Mouse (Mus musculus) brain, embryonic 14.5 days (tissue): ENCODE results near the gene Cbx4.

Experiments used
- CTCF ChIP-seq: fragments of 200-500 bp; IDR thresholded peaks from 2 replicates; pipeline ENCODE4 v1.5.1; 2012; ENCODE audit warnings: inconsistent platforms, mild to moderate bottlenecking, moderate library complexity, borderline replicate concordance; ENCODE audit not compliant: insufficient read depth, insufficient read length; ENCODE audit errors: extremely low read depth
- POLR2A ChIP-seq: fragments of 200-500 bp; IDR thresholded peaks from 2 replicates; pipeline ENCODE4 v1.6.1; 2012; ENCODE audit warnings: mild to moderate bottlenecking, inconsistent platforms, borderline replicate concordance; ENCODE audit not compliant: poor library complexity, insufficient read depth, insufficient read length, severe bottlenecking; ENCODE audit errors: extremely low read depth

DNA sequence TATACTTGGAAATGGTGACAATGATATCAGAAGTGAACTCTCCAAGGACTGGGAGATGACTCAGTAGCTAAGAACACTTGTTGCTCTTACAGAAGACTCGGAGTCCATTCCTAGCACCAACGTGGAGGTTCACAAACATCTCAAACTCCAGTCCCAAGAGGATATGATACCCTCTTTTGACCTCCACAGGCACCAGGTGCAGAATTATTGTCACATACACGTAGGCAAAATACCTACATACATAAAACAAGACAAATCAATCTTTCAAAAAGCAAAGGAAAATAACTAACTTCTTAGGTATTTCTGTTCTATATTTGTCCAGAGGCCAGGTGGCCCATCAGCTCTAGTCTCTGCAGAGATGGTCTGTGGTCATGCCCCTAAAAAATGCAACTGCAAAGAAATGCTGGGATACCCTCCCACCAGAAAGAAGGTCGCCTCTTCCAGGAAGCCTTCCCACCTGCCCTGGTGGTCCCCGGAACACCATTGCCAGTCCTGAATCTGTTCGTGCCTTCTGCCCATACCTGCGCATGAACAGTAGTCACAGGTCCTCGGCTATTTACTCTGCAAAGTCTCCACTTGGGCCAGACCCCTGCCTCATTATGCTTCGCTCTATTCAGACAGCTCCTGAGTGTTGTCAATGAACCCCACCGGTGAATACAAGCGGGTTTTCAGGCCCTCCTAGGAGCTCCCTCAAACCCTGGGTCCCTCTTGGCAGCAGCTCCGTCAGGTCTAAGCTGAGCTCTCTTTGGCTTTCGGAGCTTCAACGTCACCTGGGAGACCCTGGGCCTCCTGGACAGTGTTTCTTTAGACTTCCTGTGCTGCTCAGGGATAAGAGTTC is 46.4 kb upstream of the Cbx4 start:
- TF ChIP-seq CTCF: no peak
- no peak for TF ChIP-seq POLR2A
